In genomic region chr4:34021456-34021855, GRCm38 (mm10) we compare ENCODE assay signal across 30 mouse cellular contexts. TPM values are rescaled to one million over a fixed set of nuclear protein-coding genes. Genes with fewer than 3 reads are reported as not detected.
DNase-seq lines count a peak whose midpoint lies in the region; ATAC-seq and TF ChIP-seq lines count a peak whose summit lies in the region.
"Had no signal": no experiment of that assay in that cellular context is flagged by ENCODE, and none has a peak within 500 bp of the region (broad histone marks: within the 10 kb centered on the region; RNA-seq: fewer than 3 reads in every experiment).

No protein-coding gene starts in this region.

- no peak overlapping the region for H3K4me3 ChIP-seq in midbrain, embryonic 10.5 days
- H3K4me3 ChIP-seq in midbrain, postnatal 0 days (ENCODE audit: low read depth, low read length): no peak overlapping the region
- H3K4me3 ChIP-seq in embryonic facial prominence, embryonic 11.5 days (ENCODE audit: low read depth, low read length): no peak overlapping the region
- H3K4me3 ChIP-seq: embryonic facial prominence, embryonic 12.5 days; erythroblast, embryonic 14.5 days; hindbrain, embryonic 15.5 days; kidney, embryonic 15.5 days; layer of hippocampus, adult 2 months; left cerebral cortex, adult 2 months; limb, embryonic 13.5 days; lung, embryonic 15.5 days; midbrain, embryonic 12.5 days; stomach, embryonic 15.5 days had no signal

- 0 out of 2 replicates have a peak, but pooled peaks cover 3% of the 10 kb centered on the region for H3K4me1 ChIP-seq in midbrain, embryonic 10.5 days
- no peaks in the 10 kb centered on the region for H3K4me1 ChIP-seq in midbrain, postnatal 0 days (ENCODE audit: insufficient read depth, low read length)
- no peaks in the 10 kb centered on the region for H3K4me1 ChIP-seq in embryonic facial prominence, embryonic 11.5 days (ENCODE audit: control insufficient read depth, insufficient read depth, low read length)
- H3K4me1 ChIP-seq: hindbrain, embryonic 15.5 days; kidney, embryonic 15.5 days; limb, embryonic 13.5 days; lung, embryonic 15.5 days; midbrain, embryonic 12.5 days; stomach, embryonic 15.5 days had no signal

- H3K27ac ChIP-seq in midbrain, embryonic 10.5 days (replicated peaks): no peak overlapping the region
- no peak overlapping the region for H3K27ac ChIP-seq in midbrain, postnatal 0 days (ENCODE audit: low read depth, low read length)
- H3K27ac ChIP-seq in embryonic facial prominence, embryonic 11.5 days (replicated peaks; ENCODE audit: low read depth, low read length): no peak overlapping the region
- H3K27ac ChIP-seq: embryonic facial prominence, embryonic 12.5 days; hindbrain, embryonic 15.5 days; kidney, embryonic 15.5 days; layer of hippocampus, adult 2 months; left cerebral cortex, adult 2 months; limb, embryonic 13.5 days; lung, embryonic 15.5 days; midbrain, embryonic 12.5 days; stomach, embryonic 15.5 days had no signal

- TF ChIP-seq CTCF in midbrain, postnatal 0 days (IDR thresholded peaks at IDR 0.05): no peak

- H3K9me3 ChIP-seq in midbrain, embryonic 10.5 days (replicated peaks): no peaks in the 10 kb centered on the region
- no peaks in the 10 kb centered on the region for H3K9me3 ChIP-seq in midbrain, postnatal 0 days (ENCODE audit: low read length)
- H3K9me3 ChIP-seq in embryonic facial prominence, embryonic 11.5 days (replicated peaks; ENCODE audit: control insufficient read depth, low read length): no peaks in the 10 kb centered on the region
- H3K9me3 ChIP-seq: embryonic facial prominence, embryonic 12.5 days; hindbrain, embryonic 15.5 days; kidney, embryonic 15.5 days; limb, embryonic 13.5 days; lung, embryonic 15.5 days; midbrain, embryonic 12.5 days; stomach, embryonic 15.5 days had no signal

- no peaks in the 10 kb centered on the region for H3K36me3 ChIP-seq in midbrain, embryonic 10.5 days
- H3K36me3 ChIP-seq in midbrain, postnatal 0 days (ENCODE audit: insufficient read depth, low read length): no peaks in the 10 kb centered on the region
- H3K36me3 ChIP-seq in embryonic facial prominence, embryonic 11.5 days (replicated peaks; ENCODE audit: control insufficient read depth, insufficient read depth, low read depth, low read length): no peaks in the 10 kb centered on the region
- H3K36me3 ChIP-seq: embryonic facial prominence, embryonic 12.5 days; hindbrain, embryonic 15.5 days; kidney, embryonic 15.5 days; limb, embryonic 13.5 days; lung, embryonic 15.5 days; midbrain, embryonic 12.5 days; stomach, embryonic 15.5 days had no signal

- no peak overlapping the region for H3K9ac ChIP-seq in midbrain, postnatal 0 days (replicated peaks; ENCODE audit: low read length, poor library complexity, severe bottlenecking)
- H3K9ac ChIP-seq in embryonic facial prominence, embryonic 11.5 days (replicated peaks; ENCODE audit: low read length): no peak overlapping the region
- H3K9ac ChIP-seq: embryonic facial prominence, embryonic 12.5 days; hindbrain, embryonic 15.5 days; kidney, embryonic 15.5 days; limb, embryonic 13.5 days; lung, embryonic 15.5 days; midbrain, embryonic 12.5 days; stomach, embryonic 15.5 days had no signal

- DNase-seq in midbrain, embryonic 10.5 days (ENCODE audit: low spot score): peak; percentile 13
- no peak for DNase-seq in midbrain, postnatal 0 days (ENCODE audit: low spot score)
- peak; percentile 62 for DNase-seq in embryo, embryonic 10.5 days (ENCODE audit: low spot score)
- peak; percentile 65 for DNase-seq in embryonic facial prominence, embryonic 11.5 days (ENCODE audit: low spot score)
- DNase-seq in retina, postnatal 1 day: peak; percentile 33
- no peak for DNase-seq in right cerebral cortex, postnatal 10 days (ENCODE audit: low spot score in 2 of 2)
- no peak for DNase-seq in kidney, postnatal 14 days
- DNase-seq in spleen, postnatal 36 days (ENCODE audit: low spot score in 2 of 2): no peak
- DNase-seq: adrenal gland, adult 8-10 months; B cell, adult 2 months; cerebellum, adult 11 months; cerebellum, adult 9-10 months; cerebellum, postnatal 36 days; gastrocnemius, postnatal 10 days; kidney, adult 18-20 months had no signal

- WGBS in midbrain, embryonic 10.5 days: 53% methylated on average over 2 of the region's 2 CpGs
- 43% methylated on average over 2 of the region's 2 CpGs for WGBS in midbrain, postnatal 0 days
- WGBS in embryonic facial prominence, embryonic 11.5 days: 23% methylated on average over 2 of the region's 2 CpGs

- no peaks in the 10 kb centered on the region for H3K27me3 ChIP-seq in midbrain, embryonic 10.5 days (ENCODE audit: low read depth, poor library complexity, severe bottlenecking)
- H3K27me3 ChIP-seq in midbrain, postnatal 0 days (ENCODE audit: insufficient read depth, low read length): no peaks in the 10 kb centered on the region
- H3K27me3 ChIP-seq in embryonic facial prominence, embryonic 11.5 days (ENCODE audit: control insufficient read depth, insufficient read depth, low read length): no peaks in the 10 kb centered on the region
- H3K27me3 ChIP-seq: embryonic facial prominence, embryonic 12.5 days; hindbrain, embryonic 15.5 days; kidney, embryonic 15.5 days; limb, embryonic 13.5 days; lung, embryonic 15.5 days; midbrain, embryonic 12.5 days; stomach, embryonic 15.5 days had no signal

- ATAC-seq in midbrain, postnatal 0 days (ENCODE audit: low FRiP score): no peak
- peak; percentile 76; the same call in 1 of the 2 replicates for ATAC-seq in embryonic facial prominence, embryonic 11.5 days (replicated peaks; ENCODE audit: insufficient number of reproducible peaks, low FRiP score, low TSS enrichment, low read depth)

- H3K4me2 ChIP-seq in midbrain, postnatal 0 days (ENCODE audit: low read depth, low read length, poor library complexity, severe bottlenecking): no peak overlapping the region
- H3K4me2 ChIP-seq in embryonic facial prominence, embryonic 11.5 days (ENCODE audit: low read depth, low read length): no peak overlapping the region
- H3K4me2 ChIP-seq: embryonic facial prominence, embryonic 12.5 days; hindbrain, embryonic 15.5 days; kidney, embryonic 15.5 days; limb, embryonic 13.5 days; liver, embryonic 11.5 days; lung, embryonic 15.5 days; midbrain, embryonic 12.5 days; stomach, embryonic 15.5 days had no signal

RNA-seq across cellular contexts. Expression of gene Spaca1, which starts 28.5 kb away (rescaled TPM):
- 1.7 and 1.9 TPM in 2 replicates for polyA plus RNA-seq in midbrain, embryonic 10.5 days (2016; fragmentation: Nextera tagmentation; extraction: Ambion mirVana)
- total RNA-seq in midbrain, postnatal 0 days (2014; rRNA removed): 0.61 TPM in 1 of 2 replicates, not detected in the other
- polyA plus RNA-seq in midbrain, postnatal 0 days (2015; fragmentation: Nextera tagmentation; extraction: Ambion mirVana): 0.80 and 1.1 TPM in 2 replicates
- 2.5 and 4.1 TPM in 2 replicates for polyA plus RNA-seq in embryonic facial prominence, embryonic 11.5 days (2014; fragmentation: Nextera tagmentation; extraction: Ambion mirVana)
- total RNA-seq: heart, adult 8-10 months; heart, postnatal 25 days; layer of hippocampus, adult 2 months; layer of hippocampus, postnatal 14 days; left cerebral cortex, adult 2 months; left cerebral cortex, postnatal 36 days had no signal
- polyA plus RNA-seq: erythroblast, embryonic 14.5 days had no signal

Comparison
In these comparisons a context has a peak if more than half of its experiments do, and no peak if none do; other contexts are left out.
1. DNase-seq: peak in midbrain, embryonic 10.5 days (single experiment), embryo, embryonic 10.5 days (single experiment), embryonic facial prominence, embryonic 11.5 days (single experiment) and retina, postnatal 1 day (single experiment); none in midbrain, postnatal 0 days (single experiment), right cerebral cortex, postnatal 10 days (0 of 2), kidney, postnatal 14 days (single experiment) and spleen, postnatal 36 days (0 of 2).